Mouse (Mus musculus) lung, adult 2 months (tissue): Measurements from ENCODE around the gene Lrrtm3. TPM values are rescaled to one million over a fixed set of nuclear protein-coding genes. Genes with fewer than 3 reads are reported as not detected.

Source experiments
- DNase-seq: peaks from one replicate; pipeline ENCODE4 v3.0.0; 2022
- H3K4me1 ChIP-seq: fragments of 200-500 bp; 2 replicates; pipeline ENCODE4 v1.6.1; 2011; ENCODE audit warnings: low read length; ENCODE audit not compliant: control insufficient read depth, insufficient read depth
- H3K4me3 ChIP-seq: fragments of 200-500 bp; replicated peaks from 2 replicates; pipeline ENCODE3; 2011; ENCODE audit warnings: low read depth, mild to moderate bottlenecking, control low read depth, low read length; ENCODE audit errors: extremely low read depth
- CTCF ChIP-seq: fragments of 200-500 bp; IDR thresholded peaks from 2 replicates; pipeline ENCODE4 v1.5.1; 2011; ENCODE audit warnings: mild to moderate bottlenecking, low read length, control low read depth; ENCODE audit not compliant: insufficient read depth
- POLR2A ChIP-seq: fragments of 200-500 bp; IDR thresholded peaks from 2 replicates; pipeline ENCODE4 v1.6.1; 2011; ENCODE audit warnings: low read depth, mild to moderate bottlenecking, control low read depth, low read length, borderline replicate concordance; ENCODE audit errors: extremely low read depth
- WGBS: fragments of 180-500 bp; shearing (Covaris S2); methylation state at CpG from one replicate; pipeline ENCODE4 v1.1.7; 2018; 5-methylcytosine and 5-hydroxymethylcytosine counted together
- polyA plus RNA-seq: library from polyadenylated mRNA; depleted of rRNA; stranded (reverse); fragments of >200 nt; gene quantifications from 2 replicates; pipeline ENCODE4 v1.2.3, GENCODE M21; 2012

Lrrtm3 gene
- polyA plus RNA-seq, 1 experiment, result 0.24 TPM

- Histone ChIP-seq H3K4me1 (no peaks in the 10 kb centered on the region), H3K4me3 (no peak overlapping the region)
- WGBS, result 51% methylated on average over 9 of the region's 9 CpGs
- TF ChIP-seq POLR2A (no peak), CTCF (no peak)
- DNase-seq, result no peak
Measured at GRCm38 (mm10) chr10:64063704-64064103, 26.4 kb downstream of the Lrrtm3 start.

GRCm38 (mm10) chr10:64049946-64050345 lies 40.1 kb downstream of the Lrrtm3 start:
- no peak for DNase-seq
- WGBS, result 87% methylated on average over 6 of the region's 6 CpGs
- TF ChIP-seq POLR2A, result no peak
- no peak for TF ChIP-seq CTCF
- no peak overlapping the region for H3K4me3 ChIP-seq
- no peaks in the 10 kb centered on the region for H3K4me1 ChIP-seq

- TF ChIP-seq POLR2A (no peak), CTCF (no peak)
- DNase-seq, result no peak
- no peaks in the 10 kb centered on the region for H3K4me1 ChIP-seq
- no peak overlapping the region for H3K4me3 ChIP-seq
- WGBS, result 37% methylated on average over 6 of the region's 6 CpGs
Measured at GRCm38 (mm10) chr10:64049151-64049550, 40.9 kb downstream of the Lrrtm3 start.

- no peak overlapping the region for H3K4me3 ChIP-seq
- no peak for TF ChIP-seq POLR2A
- no peak for TF ChIP-seq CTCF
- DNase-seq, result no peak
- no peaks in the 10 kb centered on the region for H3K4me1 ChIP-seq
- WGBS, result 76% methylated on average over 11 of the region's 11 CpGs
Measured at GRCm38 (mm10) chr10:64041892-64042291, 48.2 kb downstream of the Lrrtm3 start.

GRCm38 (mm10) chr10:64041218-64041617 lies 48.9 kb downstream of the Lrrtm3 start:
- no peak for TF ChIP-seq POLR2A
- 72% methylated on average over 7 of the region's 7 CpGs for WGBS
- Histone ChIP-seq H3K4me1 (no peaks in the 10 kb centered on the region), H3K4me3 (no peak overlapping the region)
- no peak for DNase-seq

- WGBS, result 73% methylated on average over 17 of the region's 17 CpGs
- Histone ChIP-seq H3K4me1 (no peaks in the 10 kb centered on the region), H3K4me3 (no peak overlapping the region)
- TF ChIP-seq POLR2A (no peak), CTCF (no peak)
- no peak for DNase-seq
Measured at GRCm38 (mm10) chr10:64039760-64040535, 50.1 kb downstream of the Lrrtm3 start.

GRCm38 (mm10) chr10:64030901-64031300 lies 59.2 kb downstream of the Lrrtm3 start:
- no peak for DNase-seq

GRCm38 (mm10) chr10:64023340-64023739 lies 66.7 kb downstream of the Lrrtm3 start:
- TF ChIP-seq CTCF, result no peak
- no peak for TF ChIP-seq POLR2A
- 62% methylated on average over 6 of the region's 6 CpGs for WGBS
- H3K4me3 ChIP-seq, result no peak overlapping the region
- no peaks in the 10 kb centered on the region for H3K4me1 ChIP-seq
- no peak for DNase-seq

More at GRCm38 (mm10) chr10:64030901-64031300, 59.2 kb downstream of the Lrrtm3 start:
- no peak for TF ChIP-seq POLR2A
- TF ChIP-seq CTCF, result no peak
- Histone ChIP-seq H3K4me3 (no peak overlapping the region), H3K4me1 (no peaks in the 10 kb centered on the region)

- 74% methylated on average over 1 of the region's 1 CpGs for WGBS
- no peak for DNase-seq
- no peak overlapping the region for H3K4me3 ChIP-seq
- H3K4me1 ChIP-seq, result no peaks in the 10 kb centered on the region
- TF ChIP-seq POLR2A (no peak), CTCF (no peak)
Measured at GRCm38 (mm10) chr10:64020347-64020746, 69.7 kb downstream of the Lrrtm3 start.

GRCm38 (mm10) chr10:64001996-64002395 lies 88.1 kb downstream of the Lrrtm3 start:
- DNase-seq, result no peak
- 85% methylated on average over 9 of the region's 9 CpGs for WGBS

More at GRCm38 (mm10) chr10:64001996-64002395, 88.1 kb downstream of the Lrrtm3 start:
- TF ChIP-seq CTCF (no peak), POLR2A (no peak)
- Histone ChIP-seq H3K4me3 (no peak overlapping the region), H3K4me1 (no peaks in the 10 kb centered on the region)
